Mouse (Mus musculus) G1E (cell line): ENCODE data around the gene Nfrkb.

Experiments
- CTCF ChIP-seq: IDR thresholded peaks from 2 replicates; pipeline ENCODE4 v1.5.1; 2012; ENCODE audit warnings: low read depth, low read length, inconsistent platforms, mixed read lengths
- GATA2 ChIP-seq: IDR thresholded peaks from 2 replicates; pipeline ENCODE4 v1.6.1; 2012; ENCODE audit warnings: low read depth, low read length, inconsistent platforms, borderline replicate concordance
- TAL1 ChIP-seq: conservative IDR thresholded peaks from 2 replicates; pipeline ENCODE4 v1.6.1; 2012; ENCODE audit warnings: low read depth, low read length, inconsistent platforms, mixed read lengths

- TF ChIP-seq CTCF: no peak
- TF ChIP-seq GATA2: no peak
- no peak for TF ChIP-seq TAL1
Observed at GRCm38 (mm10) chr9:31354051-31354450, 31.9 kb upstream of the Nfrkb start.
